Mouse (Mus musculus): ENCODE measurements around the gene Grik2. TPM values are rescaled to one million over a fixed set of nuclear protein-coding genes. Genes with fewer than 3 reads are reported as not detected.
"Not testable (repeated sequence)": the region's sequence is repeated elsewhere in the genome, so short reads cannot be mapped to it uniquely, and the experiment has no call there.

The Grik2 gene
- total RNA-seq, 2 experiments from 2014 or later, result 0.91 to 1.2 TPM

DNA sequence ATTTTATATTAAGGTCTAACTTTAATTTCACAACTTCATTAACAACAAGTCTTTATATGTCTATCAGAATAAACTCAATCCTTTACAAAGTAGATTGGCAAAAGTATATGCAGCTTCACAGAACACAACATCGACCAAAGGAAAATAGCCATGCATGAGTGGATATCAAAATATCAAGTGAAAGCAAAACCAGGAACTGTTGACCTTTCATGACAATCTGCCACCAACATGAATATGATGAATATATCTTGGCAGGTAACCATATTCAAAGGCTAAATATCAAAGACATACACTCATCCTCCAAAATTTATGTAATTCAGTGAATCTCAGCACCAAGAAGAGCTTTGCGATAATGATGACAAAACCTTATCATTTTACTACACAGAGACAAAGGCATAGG lies 141.4 kb downstream of the Grik2 start:
- DNase-seq, result no peak

DNA sequence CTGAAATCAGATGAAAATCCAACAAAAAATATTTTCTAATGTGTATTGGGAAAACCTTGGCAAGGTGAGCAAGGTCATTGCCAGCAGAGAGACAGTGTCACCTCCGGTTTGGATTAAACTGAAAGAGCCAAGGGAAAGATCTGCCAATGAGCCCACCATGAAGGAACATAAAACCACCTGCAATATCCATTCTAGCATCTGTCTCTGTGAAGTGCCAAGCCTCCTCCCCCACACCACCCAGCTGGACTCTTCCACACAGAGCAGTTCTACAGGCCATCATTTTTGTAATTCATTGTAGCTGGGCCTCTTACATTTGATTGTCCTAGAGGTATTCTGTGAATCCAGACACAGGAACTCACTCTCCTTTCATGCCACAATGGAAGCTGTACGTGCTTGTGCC lies 148.7 kb downstream of the Grik2 start:
- DNase-seq, result no peak

DNA sequence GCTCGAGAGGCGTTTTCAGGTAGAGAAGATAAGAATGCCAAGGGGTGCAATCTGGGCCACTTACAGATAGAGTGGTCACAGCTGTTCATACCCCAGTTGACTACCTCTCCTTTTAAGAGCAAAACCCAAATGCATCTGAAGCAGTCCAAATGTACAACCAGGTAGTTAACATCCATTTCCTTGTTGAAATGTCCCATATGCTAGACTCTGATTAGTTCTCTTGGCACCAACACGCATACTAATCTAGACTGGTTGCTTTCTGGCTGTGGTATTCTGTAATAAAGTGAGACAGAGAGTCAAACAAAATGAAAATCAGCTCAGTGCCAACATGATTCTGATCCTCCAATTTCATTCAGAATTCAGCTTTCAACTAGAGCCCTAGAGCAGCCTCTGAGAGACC lies 164.6 kb downstream of the Grik2 start:
- DNase-seq, result no peak

DNA sequence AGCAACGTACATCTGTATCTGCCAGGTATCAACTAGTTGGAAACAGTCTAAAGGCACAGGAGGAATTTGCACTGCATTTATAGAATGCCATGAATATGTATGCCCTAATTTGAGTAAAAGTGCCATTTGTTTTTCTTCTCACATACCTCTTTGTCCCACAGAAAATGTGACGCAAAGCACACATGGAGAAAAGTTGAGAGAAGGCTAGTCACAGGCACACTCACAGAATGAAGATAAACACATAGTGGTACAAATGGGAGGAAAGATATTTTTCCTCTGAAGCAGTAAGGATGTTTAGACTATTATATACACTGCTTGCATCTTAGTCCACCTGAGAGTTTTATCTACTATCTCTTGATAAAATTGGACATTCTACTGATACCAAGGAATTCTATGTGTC lies 190.9 kb downstream of the Grik2 start:
- DNase-seq, result no peak

DNA sequence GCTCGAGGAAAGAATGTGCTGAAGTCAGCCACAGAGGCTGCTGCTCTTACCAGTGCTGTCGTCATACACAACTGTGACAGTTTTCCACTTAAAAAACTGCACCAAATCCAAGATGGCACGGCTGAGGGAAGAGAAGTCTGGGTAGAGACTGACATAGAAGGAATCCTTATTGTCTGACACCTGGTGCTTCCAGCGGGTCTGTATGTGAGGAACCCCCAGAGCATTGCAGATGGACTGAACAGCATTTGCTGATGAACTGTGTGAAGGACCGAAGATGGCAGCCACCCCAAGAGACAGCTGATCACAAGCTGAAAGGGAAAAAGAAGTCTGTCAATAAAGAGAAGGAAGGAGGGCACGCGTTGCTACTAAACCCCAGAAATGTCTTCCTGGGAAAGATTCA lies 215.1 kb downstream of the Grik2 start:
- no peak for DNase-seq

DNA sequence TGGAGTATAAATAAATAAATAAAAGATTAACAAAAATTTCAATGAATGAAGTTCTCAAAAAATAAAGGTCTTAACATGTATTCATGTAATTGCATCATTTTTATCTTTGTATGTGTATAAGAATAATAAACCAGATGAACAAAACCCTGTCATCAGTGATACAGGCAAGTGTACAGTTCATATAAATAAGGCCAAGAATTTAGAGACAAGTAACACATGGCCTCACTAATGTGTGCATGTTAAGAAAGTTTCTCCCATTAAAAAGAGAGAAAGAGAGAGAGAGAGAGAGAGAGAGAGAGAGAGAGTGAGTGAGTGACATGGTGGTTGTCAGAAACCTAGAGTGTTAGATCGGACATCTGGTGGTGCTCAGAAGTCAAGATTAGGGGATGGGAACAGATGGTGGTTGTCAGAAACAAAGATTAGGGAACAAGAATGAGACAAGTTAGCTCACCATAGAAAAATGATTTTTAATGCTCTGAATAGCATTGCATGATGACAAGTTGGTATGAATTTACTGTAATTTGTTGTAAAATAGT lies 228.6 kb downstream of the Grik2 start:
- DNase-seq, result no peak

DNA sequence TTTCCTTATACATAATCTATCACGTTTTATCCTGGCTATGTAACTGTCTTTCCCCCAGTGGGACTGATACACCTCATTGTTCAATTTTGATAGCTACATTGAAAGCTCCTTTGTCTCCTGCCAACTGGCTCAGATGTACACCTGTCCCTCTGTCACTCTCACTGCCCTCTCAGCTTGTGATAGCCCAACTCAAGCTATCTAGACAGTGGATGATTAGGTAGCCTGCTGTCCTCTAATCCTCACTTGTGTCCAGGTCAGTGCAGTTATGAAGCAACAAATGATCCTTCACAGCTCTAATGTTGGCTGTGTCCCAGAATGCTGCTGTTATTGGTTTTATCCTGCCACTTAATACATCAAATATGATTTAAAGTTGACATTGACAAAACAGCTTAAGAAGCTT lies 246.3 kb downstream of the Grik2 start:
- DNase-seq, result no peak

DNA sequence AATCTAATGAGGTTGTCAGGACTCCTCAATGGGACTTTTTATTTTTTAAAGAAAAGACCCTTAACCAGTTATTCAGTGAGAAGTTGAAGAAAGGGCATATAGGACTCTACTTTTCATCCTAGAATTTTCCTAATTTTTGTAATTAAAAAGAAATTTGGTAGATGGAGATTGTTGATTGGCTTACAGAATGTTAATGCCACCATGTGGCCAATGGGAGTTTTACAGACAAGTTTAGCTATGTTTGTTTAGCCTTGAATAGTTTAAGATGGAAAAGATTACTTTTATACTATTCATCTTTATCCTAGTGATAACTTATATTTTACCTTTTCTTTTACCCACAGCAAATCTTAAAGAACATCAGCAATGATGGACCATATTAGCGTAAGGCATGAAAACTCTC lies 268.8 kb downstream of the Grik2 start:
- no peak for DNase-seq

DNA sequence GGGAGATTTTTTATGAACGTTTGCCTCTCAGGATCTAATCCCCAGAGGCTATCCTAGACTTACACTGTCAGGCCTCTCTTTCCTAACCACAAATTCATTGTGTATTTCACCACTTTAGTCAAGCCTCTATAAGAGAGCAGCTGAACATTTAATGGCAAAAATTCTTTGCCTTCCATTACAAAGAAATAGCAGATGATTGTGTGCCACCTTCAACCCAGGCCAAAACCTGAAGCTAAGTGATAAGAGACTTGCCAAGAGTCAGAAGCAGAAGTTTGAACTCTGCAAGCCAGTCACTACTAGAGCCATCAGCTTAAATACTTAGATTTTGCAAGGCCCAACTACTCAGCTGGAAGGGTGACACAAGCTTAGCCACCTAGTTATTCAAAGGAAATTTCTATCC lies 287.9 kb downstream of the Grik2 start:
- DNase-seq, result no peak

DNA sequence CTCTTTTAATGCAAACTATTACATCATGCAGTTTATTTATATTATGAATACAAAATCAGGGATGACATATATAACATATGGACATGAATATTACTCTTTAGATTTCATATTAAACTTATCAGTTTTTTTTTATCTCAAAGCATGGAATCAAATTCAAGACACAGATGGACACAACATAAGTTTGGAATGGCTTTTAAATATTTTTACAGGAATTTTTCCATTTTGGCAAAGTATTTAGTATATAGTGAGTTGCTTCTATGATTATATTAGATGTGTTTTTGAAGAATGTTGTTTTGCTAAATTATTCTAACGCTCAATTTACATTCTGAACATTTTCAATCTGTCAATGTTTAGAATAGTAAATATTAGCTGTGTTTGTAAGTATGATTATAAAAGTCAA lies 291.3 kb downstream of the Grik2 start:
- DNase-seq, result no peak

DNA sequence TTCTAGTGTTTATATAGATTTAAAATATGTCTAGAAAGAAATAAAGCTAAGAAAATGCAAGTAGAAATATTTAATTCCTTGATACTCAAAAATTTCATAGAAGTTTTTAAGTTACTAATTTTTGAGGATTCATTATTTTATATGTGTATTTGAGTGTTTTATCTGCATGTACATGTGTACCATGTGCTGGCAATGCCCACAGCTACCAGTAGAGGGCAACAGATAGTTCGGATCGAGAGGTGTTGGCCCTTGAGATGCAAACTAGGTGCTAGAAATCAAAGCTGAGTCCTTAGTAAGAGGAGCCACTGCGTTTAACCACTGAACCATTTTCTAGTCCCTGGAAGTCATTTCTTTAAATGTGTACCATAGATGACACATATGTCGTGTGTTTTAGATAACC lies 307.1 kb downstream of the Grik2 start:
- no peak for DNase-seq

DNA sequence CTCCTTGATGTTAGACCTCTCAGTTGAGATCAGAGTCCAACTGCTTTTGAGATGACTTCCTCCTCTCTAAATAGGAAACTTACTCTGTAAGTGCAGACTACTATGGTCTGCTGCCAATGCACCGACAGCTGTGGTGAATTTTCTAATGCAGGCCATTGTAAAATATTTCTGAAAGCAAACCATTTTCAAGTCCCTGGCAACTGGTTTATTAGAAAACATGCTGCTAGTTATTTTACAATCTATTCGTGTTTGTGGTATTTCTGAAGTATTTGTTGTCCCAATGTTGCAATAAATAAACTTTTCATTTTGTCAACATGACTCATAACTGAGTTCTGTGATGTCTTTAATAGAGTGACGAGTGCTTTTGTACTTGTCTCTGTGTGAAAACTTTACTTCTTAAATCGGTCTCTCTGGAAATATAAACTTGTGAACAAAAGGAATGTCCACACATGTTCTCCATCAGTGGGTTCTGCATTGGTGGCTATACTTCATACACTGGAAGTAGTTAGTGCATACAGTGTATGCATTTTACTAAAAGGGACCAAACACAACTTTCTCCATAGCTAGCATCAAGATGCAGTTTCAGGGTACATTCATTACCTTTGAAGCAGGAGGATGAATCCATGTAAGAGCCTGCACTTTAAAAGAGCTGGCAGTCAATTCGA lies 308.3 kb downstream of the Grik2 start:
- no peak for DNase-seq

DNA sequence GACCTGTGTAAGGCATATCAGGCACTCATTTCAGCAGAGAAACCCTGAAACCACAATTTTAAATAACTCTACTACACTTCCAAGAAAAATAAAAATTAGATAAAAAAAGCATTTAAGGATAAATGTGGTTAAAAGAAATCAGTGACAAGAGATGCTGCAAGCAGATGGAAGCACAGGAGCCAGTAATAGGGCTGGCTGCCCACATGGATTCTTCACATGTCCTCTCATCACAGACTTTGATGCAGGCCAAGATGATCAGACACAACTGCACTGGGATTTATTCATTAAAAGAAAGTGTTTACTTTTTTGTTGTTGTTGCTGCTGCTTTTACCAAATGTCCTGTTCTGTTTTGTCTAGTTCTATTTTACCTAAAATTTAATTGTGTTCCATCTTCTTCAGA lies 315.0 kb downstream of the Grik2 start:
- no peak for DNase-seq

DNA sequence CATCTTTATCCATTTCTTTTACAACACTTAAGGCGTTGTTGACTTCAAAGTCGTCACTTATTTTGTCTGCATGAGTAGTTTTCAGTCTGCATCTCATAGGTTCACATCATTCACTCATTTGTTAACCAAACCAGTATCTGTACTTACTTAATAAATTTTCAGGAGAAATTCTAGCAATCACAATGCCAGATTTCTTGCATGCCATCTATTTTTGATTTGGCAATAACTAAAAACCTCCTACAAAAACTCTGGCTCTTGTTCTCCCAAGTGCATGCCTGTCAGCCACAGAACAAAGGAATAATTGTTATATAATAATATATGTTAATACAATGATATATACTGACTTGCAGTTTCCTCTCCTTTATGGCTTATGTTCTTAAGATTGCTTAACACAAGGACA lies 331.8 kb downstream of the Grik2 start:
- no peak for DNase-seq

DNA sequence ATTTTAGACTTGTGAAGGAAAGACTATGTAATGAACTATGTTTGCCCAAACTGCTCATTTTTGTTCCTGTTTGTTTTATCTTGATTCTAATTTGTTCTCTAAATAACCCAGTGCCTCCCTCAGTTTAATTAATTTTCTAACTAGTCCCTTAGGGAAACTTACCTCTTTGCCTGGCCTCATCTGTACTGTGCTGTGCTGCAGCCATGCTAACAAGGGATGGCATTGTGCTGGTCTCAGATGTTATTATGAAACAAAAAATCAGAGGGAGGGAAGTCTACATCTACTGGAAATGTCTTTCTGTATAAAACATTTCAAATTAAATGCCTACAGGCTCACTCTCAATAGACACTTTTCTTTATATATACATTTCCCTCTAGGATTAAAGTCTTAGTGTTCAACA lies 335.0 kb downstream of the Grik2 start:
- DNase-seq, result no peak

DNA sequence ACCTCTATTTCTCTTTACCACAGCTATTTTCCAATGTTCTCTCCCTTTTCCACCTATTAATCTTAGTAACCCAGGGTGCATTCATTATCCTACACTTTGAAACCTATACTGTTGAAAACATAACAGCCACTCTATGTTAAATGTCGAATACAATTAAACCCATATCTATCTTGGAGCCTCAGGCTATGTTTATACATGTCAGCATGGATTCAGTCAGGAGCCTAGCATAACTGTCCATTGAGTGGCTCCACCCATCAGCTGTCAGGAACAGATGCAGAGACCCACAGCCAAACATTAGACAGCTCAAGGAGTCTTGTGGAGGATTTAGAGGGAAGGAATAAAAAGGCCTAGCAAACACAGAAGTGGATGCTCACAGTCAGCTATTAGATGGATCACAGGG lies 347.2 kb downstream of the Grik2 start:
- no peak for DNase-seq

DNA sequence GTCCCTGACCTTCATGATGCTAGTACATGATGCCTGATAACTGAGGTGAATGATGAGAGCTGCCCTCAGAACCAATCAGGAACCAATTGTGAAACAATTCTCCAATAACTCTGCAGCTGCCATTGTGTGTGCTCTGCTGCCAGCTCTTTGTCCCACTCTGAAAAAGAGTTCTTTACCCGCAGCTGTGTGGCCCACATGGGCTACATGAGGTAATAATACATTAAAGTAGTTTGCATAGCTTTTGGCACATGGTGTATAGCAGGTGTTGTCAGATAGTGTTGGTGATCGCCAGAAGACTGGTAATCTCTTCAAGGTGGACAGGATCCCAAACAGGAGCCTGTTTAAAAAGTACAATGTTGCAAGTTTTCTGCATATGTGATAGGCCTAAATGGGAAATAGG lies 351.5 kb downstream of the Grik2 start:
- no peak for DNase-seq

DNA sequence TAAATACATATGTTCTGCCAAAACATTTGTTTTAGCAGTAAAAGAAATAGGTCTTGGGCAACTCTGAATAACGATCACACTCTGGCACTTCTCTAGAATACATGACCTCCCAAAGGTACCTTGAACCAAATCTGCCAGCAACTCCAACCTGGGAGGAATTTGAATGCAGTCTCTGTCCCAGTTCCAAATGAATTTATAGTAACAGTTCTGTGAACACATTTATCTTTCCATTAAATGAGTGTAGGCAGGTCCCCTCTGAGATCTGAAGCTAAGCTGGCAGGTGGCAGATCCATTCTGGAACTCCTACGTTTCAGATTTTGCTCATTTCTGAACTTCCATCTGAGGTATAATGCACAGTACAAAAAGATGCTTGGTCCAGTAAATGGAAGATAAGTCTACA lies 352.3 kb downstream of the Grik2 start:
- no peak for DNase-seq

DNA sequence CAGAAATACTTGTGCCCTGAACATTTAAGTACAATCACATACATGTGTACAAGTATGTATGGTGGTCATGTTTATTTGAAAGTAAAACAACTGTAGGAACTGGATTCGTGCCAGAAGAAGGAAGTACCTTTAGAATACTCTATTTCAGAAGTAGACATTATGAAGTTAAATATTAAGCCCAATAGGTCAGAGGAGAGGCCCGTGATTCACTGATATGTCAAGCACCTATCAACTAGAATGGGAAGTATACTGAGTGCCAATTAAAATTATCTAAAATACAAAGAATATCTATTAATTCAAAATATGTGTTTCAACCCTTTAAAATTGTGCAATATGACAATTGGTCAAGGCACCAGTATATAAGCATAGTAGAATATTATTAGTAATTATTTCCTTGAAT lies 355.7 kb downstream of the Grik2 start:
- DNase-seq, result no peak

DNA sequence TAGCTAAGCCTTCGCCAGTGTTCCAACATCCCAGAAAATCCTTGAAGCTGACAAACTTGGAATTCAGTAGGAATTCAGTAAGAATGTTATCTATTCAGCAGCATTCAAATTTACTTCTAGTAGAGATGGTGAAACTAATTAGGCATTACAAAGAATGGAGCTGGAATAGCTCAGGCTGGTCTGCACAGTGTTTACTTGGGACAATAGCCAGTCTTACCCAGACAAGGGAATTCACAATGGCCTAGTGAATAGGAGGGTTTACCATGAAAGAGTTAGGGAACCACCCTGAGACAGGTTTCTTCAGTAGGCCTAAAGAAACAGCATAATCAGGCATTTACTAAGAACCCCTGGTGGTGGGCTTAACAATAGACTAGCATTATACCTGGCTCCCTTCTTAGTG lies 371.4 kb downstream of the Grik2 start:
- not testable (repeated sequence) for DNase-seq

DNA sequence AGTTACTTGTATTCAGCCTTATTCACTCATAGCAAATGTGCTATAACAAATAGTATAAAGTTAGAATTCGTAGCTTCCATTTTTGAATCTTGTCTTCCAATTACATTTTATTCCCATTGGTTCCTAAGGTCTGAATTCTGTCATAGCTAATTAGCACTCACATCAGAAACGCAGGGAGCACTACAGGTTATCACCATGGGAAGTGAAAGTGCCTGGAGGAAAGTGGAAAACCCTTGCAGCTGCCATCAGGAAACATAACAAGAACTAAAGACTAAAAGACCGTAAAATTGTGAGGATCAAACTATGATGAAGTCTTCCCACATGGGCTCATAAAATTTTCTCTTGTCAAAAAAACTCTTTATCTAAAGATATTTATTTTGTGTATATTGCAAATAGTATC lies 405.6 kb downstream of the Grik2 start:
- DNase-seq, result no peak

DNA sequence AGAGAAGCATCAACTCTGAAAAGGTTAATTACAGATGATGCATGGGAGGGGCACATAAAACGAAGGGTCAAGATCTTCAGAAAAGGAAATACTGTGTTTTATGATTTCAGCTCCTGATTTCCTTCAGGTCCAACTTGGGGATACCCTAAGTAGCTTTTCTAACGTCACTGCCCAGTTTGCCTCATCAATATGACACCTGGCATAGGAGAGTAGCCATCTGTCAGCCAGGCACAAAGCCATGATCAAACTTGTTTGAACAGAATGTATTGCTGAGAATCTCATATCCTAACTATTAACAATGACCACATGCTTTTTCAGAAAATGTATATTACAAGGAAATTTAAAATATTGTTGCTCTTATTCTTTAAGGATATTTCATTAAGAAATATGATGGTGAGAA lies 406.7 kb downstream of the Grik2 start:
- DNase-seq, result no peak

DNA sequence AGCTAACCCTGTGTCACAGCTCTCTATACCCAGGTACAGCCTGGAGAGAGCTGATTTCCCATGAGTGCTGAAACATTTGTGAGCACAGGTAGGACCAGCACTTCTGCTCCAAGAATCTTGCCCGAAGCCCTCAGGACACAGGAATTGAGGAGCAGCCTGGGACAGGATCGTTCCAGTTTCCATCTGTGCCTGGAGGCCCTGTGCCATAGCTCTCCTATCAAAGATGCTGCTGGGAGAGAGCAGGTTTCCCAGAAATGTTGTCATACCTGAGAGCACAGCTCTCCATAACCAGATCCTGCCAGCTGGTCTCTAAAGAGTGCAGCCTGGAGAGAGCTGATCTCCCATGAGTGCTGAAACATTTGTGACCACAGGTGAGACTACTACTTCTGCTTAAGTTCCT lies 420.0 kb downstream of the Grik2 start:
- DNase-seq, result no peak

DNA sequence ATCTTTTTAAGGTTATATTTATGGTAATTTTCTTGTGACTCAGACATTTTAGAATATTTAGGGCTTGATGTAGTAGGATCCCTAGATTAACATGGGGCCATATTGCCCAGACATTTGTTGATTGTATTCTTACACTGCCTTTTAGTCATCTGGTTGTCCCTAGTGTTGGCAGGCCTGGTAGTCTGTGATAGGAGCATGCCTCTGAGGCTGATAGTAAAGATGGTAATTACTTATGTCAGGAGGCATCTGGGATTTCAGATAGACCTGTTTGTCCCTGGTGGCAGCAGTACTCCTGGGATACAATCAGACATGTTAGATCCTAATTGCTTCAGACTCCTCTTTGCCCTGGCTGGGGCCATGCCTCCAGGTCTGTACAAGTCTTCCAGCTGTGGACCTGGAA lies 423.3 kb downstream of the Grik2 start:
- DNase-seq, result no peak

DNA sequence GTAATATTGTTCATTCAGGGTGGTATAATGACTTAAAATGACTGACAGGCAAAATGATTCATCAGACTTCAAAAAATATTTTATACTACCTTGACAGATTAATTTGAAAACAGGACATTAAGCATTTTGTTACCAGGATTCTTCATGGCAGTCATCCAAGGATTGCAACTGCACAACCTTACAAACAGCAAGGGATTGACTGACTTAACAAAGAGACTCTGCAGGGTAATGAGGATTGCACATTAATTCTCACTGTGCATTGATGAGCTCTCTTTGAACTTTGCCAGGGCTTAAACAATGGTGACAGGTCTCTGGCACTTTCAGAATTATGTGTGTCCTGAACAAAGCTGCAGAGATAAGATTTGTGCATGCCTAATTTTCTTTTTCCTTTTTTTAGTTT lies 466.2 kb downstream of the Grik2 start:
- no peak for DNase-seq

Measured in heart, postnatal 4 days (tissue).